Mouse (Mus musculus) kidney, embryonic 15.5 days (tissue): ENCODE measurements at regions not wholly inside any gene's neighbourhood (a gene's known extent, or its start where the extent isn't known, plus 50 kb on each side); places are given as distances from the start of the nearest gene placed in this dataset.

Experiments used
- ATAC-seq: fragments of 200-750 bp; cut with Nextera tagmentation; replicated peaks from 2 replicates; pipeline ENCODE4 v1.8.0; 2017; ENCODE audit warnings: moderate TSS enrichment; ENCODE audit not compliant: low FRiP score
- H3K27ac ChIP-seq: fragments of 300-500 bp; sonication (generic); 2 replicates; pipeline ENCODE4 v1.5.1; 2015; ENCODE audit warnings: mild to moderate bottlenecking, inconsistent platforms
- H3K27me3 ChIP-seq: fragments of 300-500 bp; sonication (generic); 2 replicates; pipeline ENCODE4 v1.6.1; 2015; ENCODE audit warnings: inconsistent platforms
- H3K36me3 ChIP-seq: fragments of 300-500 bp; sonication (generic); 2 replicates; pipeline ENCODE4 v1.6.1; 2015; ENCODE audit warnings: inconsistent platforms
- H3K4me1 ChIP-seq: fragments of 300-500 bp; sonication (generic); 2 replicates; pipeline ENCODE4 v1.6.1; 2015; ENCODE audit warnings: inconsistent platforms
- H3K4me2 ChIP-seq: fragments of 300-500 bp; sonication (generic); 2 replicates; pipeline ENCODE4 v1.6.1; 2015; ENCODE audit warnings: moderate library complexity, mild to moderate bottlenecking, inconsistent platforms
- H3K4me3 ChIP-seq: fragments of 300-500 bp; sonication (generic); replicated peaks from 2 replicates; pipeline ENCODE4 v1.5.1; 2015; ENCODE audit warnings: mild to moderate bottlenecking, inconsistent platforms
- H3K9ac ChIP-seq: fragments of 300-500 bp; sonication (generic); 2 replicates; pipeline ENCODE4 v1.6.1; 2015; ENCODE audit warnings: mild to moderate bottlenecking, inconsistent platforms
- H3K9me3 ChIP-seq: fragments of 300-500 bp; sonication (generic); replicated peaks from 2 replicates; pipeline ENCODE4 v1.6.1; 2016; ENCODE audit warnings: inconsistent platforms
- WGBS: fragments of 180-500 bp; shearing (Covaris S2); methylation state at CpG from one replicate; pipeline ENCODE4 v1.1.7; 2015; ENCODE audit warnings: mixed read lengths; 5-methylcytosine and 5-hydroxymethylcytosine counted together

GRCm38 (mm10) chr14:66475026-66475425, 466.0 kb upstream of the Gulo start:
- WGBS, result 76% methylated on average over 1 of the region's 1 CpGs

GRCm38 (mm10) chr14:66473251-66473550, 464.2 kb upstream of the Gulo start:
- Histone ChIP-seq H3K4me2 (no peak overlapping the region), H3K9ac (no peak overlapping the region), H3K27me3 (no peaks in the 10 kb centered on the region), H3K4me1 (no peaks in the 10 kb centered on the region), H3K27ac (no peak overlapping the region), H3K9me3 (no peaks in the 10 kb centered on the region), H3K4me3 (no peak overlapping the region), H3K36me3 (no peaks in the 10 kb centered on the region)
- WGBS, result 43% methylated on average over 1 of the region's 1 CpGs
- no peak for ATAC-seq

More at GRCm38 (mm10) chr14:66475026-66475425, 466.0 kb upstream of the Gulo start:
- Histone ChIP-seq H3K9me3 (no peaks in the 10 kb centered on the region), H3K36me3 (no peaks in the 10 kb centered on the region), H3K4me2 (no peak overlapping the region), H3K4me3 (no peak overlapping the region), H3K9ac (no peak overlapping the region), H3K4me1 (no peaks in the 10 kb centered on the region), H3K27ac (no peak overlapping the region), H3K27me3 (no peaks in the 10 kb centered on the region)
- no peak for ATAC-seq

- H3K27ac ChIP-seq, result no peak overlapping the region
- WGBS, result 63% methylated on average over 5 of the region's 5 CpGs
- no peak for ATAC-seq
Observed at GRCm38 (mm10) chr14:66472537-66473250, 463.7 kb upstream of the Gulo start.

GRCm38 (mm10) chr14:66462081-66462480, 453.1 kb upstream of the Gulo start:
- Histone ChIP-seq H3K4me2 (no peak overlapping the region), H3K27ac (no peak overlapping the region), H3K27me3 (no peaks in the 10 kb centered on the region), H3K9me3 (no peaks in the 10 kb centered on the region), H3K4me3 (no peak overlapping the region), H3K36me3 (no peaks in the 10 kb centered on the region), H3K4me1 (no peaks in the 10 kb centered on the region), H3K9ac (no peak overlapping the region)
- WGBS, result 86% methylated on average over 5 of the region's 5 CpGs
- no peak for ATAC-seq

More at GRCm38 (mm10) chr14:66472537-66473250, 463.7 kb upstream of the Gulo start:
- no peaks in the 10 kb centered on the region for H3K27me3 ChIP-seq
- H3K9me3 ChIP-seq, result no peaks in the 10 kb centered on the region
- H3K4me3 ChIP-seq, result no peak overlapping the region
- no peak overlapping the region for H3K4me2 ChIP-seq
- H3K36me3 ChIP-seq, result no peaks in the 10 kb centered on the region
- H3K9ac ChIP-seq, result no peak overlapping the region
- H3K4me1 ChIP-seq, result no peaks in the 10 kb centered on the region

- H3K9me3 ChIP-seq, result no peaks in the 10 kb centered on the region
- no peak overlapping the region for H3K9ac ChIP-seq
- no peaks in the 10 kb centered on the region for H3K36me3 ChIP-seq
- H3K4me2 ChIP-seq, result no peak overlapping the region
- H3K4me1 ChIP-seq, result no peaks in the 10 kb centered on the region
- no peak for ATAC-seq
- H3K27ac ChIP-seq, result no peak overlapping the region
- H3K27me3 ChIP-seq, result no peaks in the 10 kb centered on the region
- WGBS, result 70% methylated on average over 3 of the region's 3 CpGs
- H3K4me3 ChIP-seq, result no peak overlapping the region
Observed at GRCm38 (mm10) chr14:66460795-66461194, 451.8 kb upstream of the Gulo start.

- ATAC-seq, result no peak
- WGBS, result 92% methylated on average over 4 of the region's 4 CpGs
- H3K4me2 ChIP-seq, result no peak overlapping the region
Observed at GRCm38 (mm10) chr14:66458696-66459095, 449.7 kb upstream of the Gulo start.

GRCm38 (mm10) chr14:66457300-66457699, 448.3 kb upstream of the Gulo start:
- 0 out of 2 replicates have a peak, but pooled peaks cover 5% of the 10 kb centered on the region for H3K9me3 ChIP-seq
- no peaks in the 10 kb centered on the region for H3K36me3 ChIP-seq
- H3K4me1 ChIP-seq, result no peaks in the 10 kb centered on the region
- no peaks in the 10 kb centered on the region for H3K27me3 ChIP-seq
- H3K4me3 ChIP-seq, result no peak overlapping the region
- no peak for ATAC-seq
- 81% methylated on average over 6 of the region's 6 CpGs for WGBS
- no peak overlapping the region for H3K4me2 ChIP-seq
- H3K9ac ChIP-seq, result no peak overlapping the region
- H3K27ac ChIP-seq, result no peak overlapping the region

More at GRCm38 (mm10) chr14:66458696-66459095, 449.7 kb upstream of the Gulo start:
- Histone ChIP-seq H3K4me3 (no peak overlapping the region), H3K9me3 (no peaks in the 10 kb centered on the region), H3K27ac (no peak overlapping the region), H3K36me3 (no peaks in the 10 kb centered on the region), H3K9ac (no peak overlapping the region), H3K27me3 (no peaks in the 10 kb centered on the region), H3K4me1 (no peaks in the 10 kb centered on the region)

- no peak for ATAC-seq
- no peaks in the 10 kb centered on the region for H3K36me3 ChIP-seq
- no peaks in the 10 kb centered on the region for H3K27me3 ChIP-seq
- 89% methylated on average over 3 of the region's 3 CpGs for WGBS
- no peaks in the 10 kb centered on the region for H3K4me1 ChIP-seq
- no peak overlapping the region for H3K27ac ChIP-seq
- no peak overlapping the region for H3K4me3 ChIP-seq
- no peak overlapping the region for H3K9ac ChIP-seq
- H3K9me3 ChIP-seq, result 0 out of 2 replicates have a peak, but pooled peaks cover 5% of the 10 kb centered on the region
- H3K4me2 ChIP-seq, result no peak overlapping the region
Observed at GRCm38 (mm10) chr14:66452828-66453227, 443.8 kb upstream of the Gulo start.

- Histone ChIP-seq H3K9ac (no peak overlapping the region), H3K27ac (no peak overlapping the region), H3K4me1 (no peaks in the 10 kb centered on the region), H3K4me3 (no peak overlapping the region), H3K36me3 (no peaks in the 10 kb centered on the region), H3K9me3 (0 out of 2 replicates have a peak, but pooled peaks cover 5% of the 10 kb centered on the region), H3K27me3 (no peaks in the 10 kb centered on the region), H3K4me2 (no peak overlapping the region)
- ATAC-seq, result no peak
- WGBS, result 71% methylated on average over 10 of the region's 10 CpGs
Observed at GRCm38 (mm10) chr14:66450351-66450750, 441.3 kb upstream of the Gulo start.

GRCm38 (mm10) chr14:66442576-66442975, 433.6 kb upstream of the Gulo start:
- H3K4me2 ChIP-seq, result no peak overlapping the region
- H3K9ac ChIP-seq, result no peak overlapping the region
- no peak for ATAC-seq
- 25% methylated on average over 1 of the region's 1 CpGs for WGBS
- no peak overlapping the region for H3K27ac ChIP-seq
- H3K36me3 ChIP-seq, result no peaks in the 10 kb centered on the region
- H3K4me1 ChIP-seq, result no peaks in the 10 kb centered on the region
- H3K9me3 ChIP-seq, result no peaks in the 10 kb centered on the region
- H3K27me3 ChIP-seq, result no peaks in the 10 kb centered on the region
- no peak overlapping the region for H3K4me3 ChIP-seq

GRCm38 (mm10) chr14:66441825-66442224, 432.8 kb upstream of the Gulo start:
- Histone ChIP-seq H3K9me3 (no peaks in the 10 kb centered on the region), H3K27ac (no peak overlapping the region), H3K36me3 (no peaks in the 10 kb centered on the region), H3K9ac (no peak overlapping the region), H3K4me3 (no peak overlapping the region), H3K27me3 (no peaks in the 10 kb centered on the region), H3K4me1 (no peaks in the 10 kb centered on the region), H3K4me2 (no peak overlapping the region)
- WGBS, result 31% methylated on average over 4 of the region's 4 CpGs
- ATAC-seq, result no peak

- H3K4me2 ChIP-seq, result no peak overlapping the region
- H3K9me3 ChIP-seq, result no peaks in the 10 kb centered on the region
- 92% methylated on average over 1 of the region's 1 CpGs for WGBS
- H3K36me3 ChIP-seq, result no peaks in the 10 kb centered on the region
- no peak overlapping the region for H3K9ac ChIP-seq
- H3K27ac ChIP-seq, result no peak overlapping the region
- H3K4me3 ChIP-seq, result no peak overlapping the region
- no peaks in the 10 kb centered on the region for H3K4me1 ChIP-seq
- ATAC-seq, result no peak
- no peaks in the 10 kb centered on the region for H3K27me3 ChIP-seq
Observed at GRCm38 (mm10) chr14:66438572-66438971, 429.6 kb upstream of the Gulo start.

- Histone ChIP-seq H3K27ac (no peak overlapping the region), H3K4me1 (no peaks in the 10 kb centered on the region), H3K4me2 (no peak overlapping the region), H3K9ac (no peak overlapping the region), H3K36me3 (no peaks in the 10 kb centered on the region), H3K27me3 (no peaks in the 10 kb centered on the region), H3K4me3 (no peak overlapping the region), H3K9me3 (no peaks in the 10 kb centered on the region)
- no peak for ATAC-seq
- 81% methylated on average over 1 of the region's 1 CpGs for WGBS
Observed at GRCm38 (mm10) chr14:66438001-66438400, 429.0 kb upstream of the Gulo start.
